ENCODE assay signal across 16 mouse cellular contexts in genomic region chr8:71411535-71412273, GRCm38 (mm10). TPM values are rescaled to one million over a fixed set of nuclear protein-coding genes. Genes with fewer than 3 reads are reported as not detected.
A peak's percentile ranks its signal among the peaks of the same experiment; 100 is the strongest.
DNase-seq lines count a peak whose midpoint lies in the region; ATAC-seq and TF ChIP-seq lines count a peak whose summit lies in the region.
"Had no signal": no experiment of that assay in that cellular context is flagged by ENCODE, and none has a peak within 500 bp of the region (broad histone marks: within the 10 kb centered on the region; RNA-seq: fewer than 3 reads in every experiment).

No protein-coding gene starts in this region.

- 39% methylated on average over 11 of the region's 11 CpGs for WGBS in liver, embryonic 12.5 days (ENCODE audit: insufficient replicate concordance)
- 43% methylated on average over 11 of the region's 11 CpGs for WGBS in liver, postnatal 0 days (ENCODE audit: insufficient replicate concordance)

- peaks cover 26% of the 10 kb centered on the region for H3K4me1 ChIP-seq in liver, embryonic 12.5 days
- H3K4me1 ChIP-seq in liver, postnatal 0 days (ENCODE audit: insufficient read depth), result peaks cover 6% of the 10 kb centered on the region

- no peak for TF ChIP-seq EP300 in liver, postnatal 0 days (IDR thresholded peaks at IDR 0.05; ENCODE audit: low read depth)

- TF ChIP-seq CTCF in liver, postnatal 0 days (IDR thresholded peaks at IDR 0.05; ENCODE audit: low read depth), result no peak

- no peak overlapping the region for H3K4me3 ChIP-seq in liver, embryonic 12.5 days
- no peak overlapping the region for H3K4me3 ChIP-seq in liver, postnatal 0 days (ENCODE audit: low read depth, low read length)
- H3K4me3 ChIP-seq in myocyte, result no peak overlapping the region
- H3K4me3 ChIP-seq: heart, adult 2 months; midbrain, embryonic 15.5 days had no signal

- TF ChIP-seq POLR2A in myocyte (IDR thresholded peaks at IDR 0.05; ENCODE audit: insufficient read length, low read depth), result no peak

- no peak overlapping the region for H3ac ChIP-seq in myocyte (ENCODE audit: control insufficient read depth, insufficient read length)

- H3K4me2 ChIP-seq in liver, embryonic 12.5 days, result no peak overlapping the region
- no peak overlapping the region for H3K4me2 ChIP-seq in liver, postnatal 0 days (ENCODE audit: low read depth, low read length)
- peak overlapping the region; percentile 6 for H3K4me2 ChIP-seq in myocyte (ENCODE audit: low read depth)
- H3K4me2 ChIP-seq: midbrain, embryonic 15.5 days had no signal

- no peaks in the 10 kb centered on the region for H3K79me2 ChIP-seq in myocyte (ENCODE audit: control insufficient read depth, insufficient read depth)

- H3K36me3 ChIP-seq in liver, embryonic 12.5 days, result peaks cover 37% of the 10 kb centered on the region
- peaks cover 29% of the 10 kb centered on the region for H3K36me3 ChIP-seq in liver, postnatal 0 days (replicated peaks; ENCODE audit: insufficient read depth, low read length)
- H3K36me3 ChIP-seq in myocyte (ENCODE audit: control insufficient read depth, insufficient read depth), result peaks cover 5% of the 10 kb centered on the region
- H3K36me3 ChIP-seq: midbrain, embryonic 15.5 days had no signal

- no peaks in the 10 kb centered on the region for H3K27me3 ChIP-seq in liver, embryonic 12.5 days (replicated peaks)
- H3K27me3 ChIP-seq in liver, postnatal 0 days (ENCODE audit: insufficient read depth, low read length), result no peaks in the 10 kb centered on the region
- H3K27me3 ChIP-seq in myocyte (ENCODE audit: control insufficient read depth, insufficient read depth, insufficient read length), result no peaks in the 10 kb centered on the region
- H3K27me3 ChIP-seq: midbrain, embryonic 15.5 days had no signal

- no peak overlapping the region for H3K27ac ChIP-seq in liver, embryonic 12.5 days
- H3K27ac ChIP-seq in liver, postnatal 0 days (ENCODE audit: low read depth), result no peak overlapping the region
- H3K27ac ChIP-seq: heart, adult 2 months; midbrain, embryonic 15.5 days had no signal

- H3K9ac ChIP-seq in liver, embryonic 12.5 days, result no peak overlapping the region
- H3K9ac ChIP-seq in liver, postnatal 0 days (replicated peaks), result no peak overlapping the region
- H3K9ac ChIP-seq: midbrain, embryonic 15.5 days had no signal

- no peaks in the 10 kb centered on the region for H3K9me3 ChIP-seq in liver, embryonic 12.5 days (replicated peaks)
- no peaks in the 10 kb centered on the region for H3K9me3 ChIP-seq in liver, postnatal 0 days (ENCODE audit: low read length)
- H3K9me3 ChIP-seq: G1E; midbrain, embryonic 15.5 days had no signal

- DNase-seq in liver, postnatal 0 days, result no peak
- peak; percentile 66 for DNase-seq in CD4-positive, CD25-positive, alpha-beta regulatory T cell, adult 2 months (ENCODE audit: low read depth, low spot score)
- DNase-seq in right cerebral cortex, adult 18-20 months, result no peak
- DNase-seq in right cerebral cortex, postnatal 4 days, result no peak
- DNase-seq: heart, postnatal 14 days; kidney, adult 18-20 months; layer of hippocampus, adult 9-11 months; left cerebral cortex, postnatal 4 days; lung, postnatal 10 days; spleen, adult 18-20 months had no signal

- ATAC-seq in liver, embryonic 12.5 days, result peak; percentile 9; the same call in 1 of the 2 replicates
- no peak for ATAC-seq in liver, postnatal 0 days
- ATAC-seq in common myeloid progenitor, adult 5-6 weeks (replicated peaks; ENCODE audit: low read depth, poor library complexity, severe bottlenecking), result peak; percentile 52
- ATAC-seq: midbrain, embryonic 15.5 days had no signal

TF ChIP-seq in myocyte, 11 proteins besides CTCF, POLR2A, EP300 and RAD21:
- TF ChIP-seq SRF (IDR thresholded peaks at IDR 0.05; ENCODE audit: control insufficient read depth, insufficient read length, low read depth) (no peak), E2F4 (IDR thresholded peaks at IDR 0.05; ENCODE audit: insufficient read depth) (no peak), POLR2AphosphoS2 (IDR thresholded peaks at IDR 0.05; ENCODE audit: insufficient read length, low read depth) (peak; percentile 73)

RNA-seq across cellular contexts. Expression of gene Ankle1, which starts 5.9 kb away (rescaled TPM):
- polyA plus RNA-seq in liver, embryonic 12.5 days (2016; fragmentation: Nextera tagmentation; extraction: Ambion mirVana), result 57.9 and 58.3 TPM in 2 replicates
- 11.4 and 11.9 TPM in 2 replicates for polyA plus RNA-seq in liver, postnatal 0 days (2015; fragmentation: Nextera tagmentation; extraction: Ambion mirVana)
- 9.0 and 13.0 TPM in 2 replicates for total RNA-seq in common myeloid progenitor, adult 5-6 weeks (2017)
- polyA plus RNA-seq in myocyte (2012; fragmentation: generic; extraction: Trizol), result 1.3 TPM
- total RNA-seq: heart, adult 2 months had no signal

RNA-seq across cellular contexts. Expression of gene Babam1, which starts 15.0 kb away (rescaled TPM):
- 79.0 and 82.6 TPM in 2 replicates for polyA plus RNA-seq in liver, embryonic 12.5 days (2016; fragmentation: Nextera tagmentation; extraction: Ambion mirVana)
- polyA plus RNA-seq in liver, postnatal 0 days (2015; fragmentation: Nextera tagmentation; extraction: Ambion mirVana), result 40.0 and 40.7 TPM in 2 replicates
- total RNA-seq in common myeloid progenitor, adult 5-6 weeks (2017), result 84.6 and 89.2 TPM in 2 replicates
- 108 TPM for polyA plus RNA-seq in myocyte (2012; fragmentation: generic; extraction: Trizol)

RNA-seq across cellular contexts. Expression of gene Ushbp1, which starts 16.1 kb away (rescaled TPM):
- 3.6 and 4.0 TPM in 2 replicates for polyA plus RNA-seq in liver, embryonic 12.5 days (2016; fragmentation: Nextera tagmentation; extraction: Ambion mirVana)
- polyA plus RNA-seq in liver, postnatal 0 days (2015; fragmentation: Nextera tagmentation; extraction: Ambion mirVana), result 4.6 and 5.6 TPM in 2 replicates
- not detected in 2 replicates for total RNA-seq in common myeloid progenitor, adult 5-6 weeks (2017)
- polyA plus RNA-seq in myocyte (2012; fragmentation: generic; extraction: Trizol), result 0.02 TPM

RNA-seq across cellular contexts. Expression of gene Nr2f6, which starts 29.9 kb away (rescaled TPM):
- 35.3 and 38.8 TPM in 2 replicates for polyA plus RNA-seq in liver, embryonic 12.5 days (2016; fragmentation: Nextera tagmentation; extraction: Ambion mirVana)
- polyA plus RNA-seq in liver, postnatal 0 days (2015; fragmentation: Nextera tagmentation; extraction: Ambion mirVana), result 38.0 and 46.6 TPM in 2 replicates
- 3.0 and 4.3 TPM in 2 replicates for total RNA-seq in common myeloid progenitor, adult 5-6 weeks (2017)
- polyA plus RNA-seq in myocyte (2012; fragmentation: generic; extraction: Trizol), result 62.3 TPM

RNA-seq across cellular contexts. Expression of gene Ocel1, which starts 40.6 kb away (rescaled TPM):
- polyA plus RNA-seq in liver, embryonic 12.5 days (2016; fragmentation: Nextera tagmentation; extraction: Ambion mirVana), result 6.8 and 6.9 TPM in 2 replicates
- polyA plus RNA-seq in liver, postnatal 0 days (2015; fragmentation: Nextera tagmentation; extraction: Ambion mirVana), result 5.3 and 5.9 TPM in 2 replicates
- total RNA-seq in common myeloid progenitor, adult 5-6 weeks (2017), result 10.7 and 18.6 TPM in 2 replicates
- 15.2 TPM for polyA plus RNA-seq in myocyte (2012; fragmentation: generic; extraction: Trizol)
